Mouse (Mus musculus) adrenal gland (tissue): ENCODE measurements around the gene Ankib1.

Experiments used
- intact Hi-C: fragments of 180-260 bp; cut with DNase I; formaldehyde crosslinking; loops from one replicate; pipeline ENCODE4 v1.15.1; 2025
- microRNA-seq, 2 experiments: library from miRNA; unstranded; fragments of <30 nt; microRNA quantifications; one replicate each; pipeline ENCODE4; 2019

The Ankib1 gene

GRCm38 (mm10) chr5:3648206-3648848, 154.4 kb downstream of the Ankib1 start:
- intact Hi-C loops: loop anchor here (5.0 kb wide), 1 partner anchor 154 kb away; the partner anchor contains the start of genes Ankib1 and Krit1

- intact Hi-C loops: loop anchor here (5.0 kb wide), 1 partner anchor 155 kb away; the partner anchor contains the start of genes Ankib1 and Krit1
Measured at GRCm38 (mm10) chr5:3647708-3648121, 155.0 kb downstream of the Ankib1 start.

DNA sequence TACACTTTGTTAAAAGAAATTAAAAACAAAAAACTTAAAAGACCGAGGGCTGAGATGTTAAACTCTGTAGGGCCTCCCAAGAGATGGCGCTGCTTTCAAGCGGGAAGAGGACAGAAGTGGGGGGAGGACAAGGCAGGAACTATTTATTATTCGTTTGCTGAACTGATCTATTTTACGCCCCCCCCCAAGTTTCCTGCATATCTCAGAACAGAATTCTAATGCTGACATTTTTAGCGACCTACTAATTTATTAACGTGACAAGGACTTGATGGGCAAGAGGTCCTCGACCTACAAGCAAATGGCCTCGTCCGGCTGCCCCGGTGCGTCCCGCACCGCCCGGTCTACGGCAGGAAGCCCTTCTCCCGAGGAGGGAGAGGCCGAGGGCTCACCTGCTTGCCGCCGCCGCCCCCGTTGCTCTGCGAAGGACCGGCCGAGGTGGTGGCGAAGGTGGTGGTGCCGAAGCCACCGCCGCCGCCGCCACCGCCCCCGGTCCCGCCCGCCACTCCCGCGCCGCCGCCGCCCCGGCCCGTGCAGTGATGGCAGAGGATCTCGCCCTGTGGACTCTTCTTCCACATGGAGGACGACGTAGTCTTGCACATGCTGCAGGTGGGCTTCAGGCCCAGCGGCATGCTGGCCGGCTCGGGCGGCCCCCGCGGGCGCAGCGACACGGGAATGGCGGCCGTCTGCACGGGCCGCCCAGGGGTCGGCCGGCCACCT, 155.6 kb downstream of the Ankib1 start:
- intact Hi-C loops: loop anchor here (5.0 kb wide), 1 partner anchor 155 kb away; the partner anchor contains the start of genes Ankib1 and Krit1

DNA sequence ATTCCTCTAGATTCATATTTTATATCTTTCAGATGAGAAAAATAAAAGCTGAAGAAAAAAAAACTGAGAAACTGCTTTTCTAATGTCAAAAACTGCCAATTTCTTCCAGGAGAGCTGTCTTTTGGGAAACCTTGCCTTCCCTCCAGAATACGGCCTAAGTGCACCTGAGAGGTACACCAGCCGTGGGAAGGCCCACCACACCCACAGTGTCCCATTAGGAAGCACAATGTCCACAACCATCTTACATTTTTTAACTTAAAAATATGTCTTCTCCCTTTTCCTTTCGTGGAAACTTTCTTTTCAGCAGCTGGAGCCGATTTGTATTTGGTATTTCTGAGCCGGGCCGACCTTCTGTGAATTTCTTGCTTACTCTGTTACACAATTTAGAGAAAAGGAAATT, 156.2 kb downstream of the Ankib1 start:
- intact Hi-C loops: loop anchor here (5.0 kb wide), 1 partner anchor 156 kb away; the partner anchor contains the start of genes Ankib1 and Krit1

GRCm38 (mm10) chr5:3645326-3645725, 157.4 kb downstream of the Ankib1 start:
- intact Hi-C loops: loop anchor here (5.0 kb wide), 1 partner anchor 157 kb away; the partner anchor contains the start of genes Ankib1 and Krit1

- intact Hi-C loops: loop anchor here (5.0 kb wide), 1 partner anchor 158 kb away; the partner anchor contains the start of genes Ankib1 and Krit1
Measured at GRCm38 (mm10) chr5:3644621-3645020, 158.1 kb downstream of the Ankib1 start.

Small RNA genes lying within 50 kb of the gene (microRNA-seq; reads per million reads assigned to microRNA genes)
- gene Gm22926 (0 reads per million in 2 experiments), gene Gm26238 (0 reads per million in 2 experiments)
